Mouse (Mus musculus): ENCODE data around the gene BB287469. TPM values are rescaled to one million over a fixed set of nuclear protein-coding genes. Genes with fewer than 3 reads are reported as not detected.
"Not testable (repeated sequence)": the region's sequence is repeated elsewhere in the genome, so short reads cannot be mapped to it uniquely, and the experiment has no call there.

Gene BB287469
- not detected for total RNA-seq (2021)
- long read RNA-seq, experiment 1 = 0 reads
- long read RNA-seq, experiment 2 = 0 reads

DNA sequence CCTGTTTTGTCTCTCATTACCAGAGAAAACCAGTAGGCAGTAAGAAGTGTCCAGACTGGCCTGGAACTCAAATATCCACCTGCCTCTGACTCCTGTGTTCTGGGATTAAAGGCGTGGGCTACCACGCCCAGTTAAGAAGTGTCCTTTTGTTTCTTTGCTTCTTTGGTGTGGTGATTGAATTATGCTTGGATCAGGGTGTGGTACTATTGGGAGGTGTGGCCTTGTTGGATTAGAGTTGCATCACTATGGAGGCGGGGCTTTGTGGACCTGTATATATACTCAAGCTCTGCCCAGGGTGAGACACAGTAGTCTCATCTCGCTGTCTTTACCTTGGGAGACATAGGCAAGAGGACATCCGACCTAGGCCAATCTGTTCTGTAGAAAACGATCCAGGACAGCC, at the start of gene BB287469:
Gene BB287469 (plus strand): TSS at position 301 of the 400 bp plus-strand sequence.
- DNase-seq (ENCODE audit: low spot score in 2 of 2); intact Hi-C loops (cut with DNase I): not testable (repeated sequence)

- intact Hi-C loops (cut with DNase I); DNase-seq (ENCODE audit: low spot score in 2 of 2): not testable (repeated sequence)
These were observed 40.7 kb upstream of the BB287469 start, which contains the start of gene Gm21319 for GRCm38 (mm10) chr12:87775655-87776054. Gene Gm21319 (minus strand): TSS chr12:87775755.

GRCm38 (mm10) chr12:87795212-87795611, 21.2 kb upstream of the BB287469 start, which contains the start of gene Gm21936:
Gene Gm21936 (plus strand): TSS chr12:87795512.
- intact Hi-C loops (cut with DNase I); DNase-seq (ENCODE audit: low spot score in 2 of 2): not testable (repeated sequence)

DNA sequence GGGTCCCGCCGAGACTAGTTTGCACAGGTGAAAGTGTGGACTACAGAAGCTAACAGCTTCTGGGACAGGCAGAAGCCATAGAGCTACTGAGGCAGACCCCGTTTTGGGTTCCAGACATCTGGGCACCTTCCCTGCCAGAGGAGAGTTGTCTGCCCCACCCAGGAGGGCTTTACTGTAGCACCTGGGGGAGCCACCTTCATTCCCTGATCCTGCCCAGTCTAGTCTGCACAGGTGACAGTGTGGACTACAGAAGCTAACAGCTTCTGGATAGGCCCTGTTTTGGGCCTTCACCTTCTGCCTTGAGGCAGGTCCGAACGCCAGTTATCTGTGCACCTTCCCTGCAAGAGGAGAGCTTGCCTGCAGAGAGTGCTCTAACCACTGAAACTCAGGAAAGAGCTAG, 18.4 kb upstream of the BB287469 start:
- DNase-seq (ENCODE audit: low spot score in 2 of 2); intact Hi-C loops (cut with DNase I): not testable (repeated sequence)

GRCm38 (mm10) chr12:87842239-87842638, 25.9 kb downstream of the BB287469 start, which contains the start of gene Gm2001:
Gene Gm2001 (minus strand): TSS chr12:87842339.
- intact Hi-C loops (cut with DNase I); DNase-seq (ENCODE audit: low spot score in 2 of 2): not testable (repeated sequence)

DNA sequence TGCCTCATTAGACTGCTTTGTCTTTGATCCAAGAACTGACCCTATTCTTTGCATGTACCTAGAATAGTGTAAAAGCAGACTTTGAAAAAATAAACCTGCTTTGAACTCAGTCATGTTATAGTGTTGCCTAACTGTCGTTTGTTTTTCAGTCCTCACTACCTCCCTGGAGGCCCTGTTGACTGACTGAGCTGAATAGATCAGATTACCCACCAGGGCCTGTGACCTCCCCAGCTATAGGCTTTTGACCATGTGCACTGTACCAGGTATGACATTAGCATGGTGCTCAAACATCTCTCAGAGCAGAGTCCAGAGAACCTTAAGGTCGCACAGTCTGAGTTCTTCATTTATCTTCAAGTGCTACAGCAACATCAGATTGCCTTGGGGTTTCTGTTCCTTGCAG, 34.3 kb downstream of the BB287469 start:
- intact Hi-C loops (cut with DNase I) = not testable (repeated sequence)

DNA sequence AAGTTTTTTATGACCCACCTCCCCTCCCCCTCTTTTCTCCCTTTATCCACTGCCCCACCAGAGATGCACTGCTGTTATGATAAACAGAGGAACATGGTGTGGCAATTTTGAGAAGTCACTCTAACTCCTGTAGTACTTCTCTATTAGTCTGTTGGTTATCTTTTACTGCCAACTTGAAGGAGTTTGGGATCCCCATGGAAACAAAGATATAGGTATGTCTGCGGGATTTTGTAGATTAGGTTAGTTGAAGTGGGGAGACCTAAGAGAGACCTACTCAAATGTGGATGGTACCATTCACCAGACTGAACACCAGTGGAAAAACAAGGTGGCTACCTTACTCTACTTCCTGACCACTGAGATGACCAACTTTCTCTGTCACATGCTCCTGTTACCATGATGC, 39.7 kb downstream of the BB287469 start:
- DNase-seq (ENCODE audit: low spot score in 2 of 2); intact Hi-C loops (cut with DNase I): not testable (repeated sequence)

More for the DNA sequence above, 34.3 kb downstream of the BB287469 start:
- DNase-seq (ENCODE audit: low spot score in 2 of 2) = not testable (repeated sequence)

DNA sequence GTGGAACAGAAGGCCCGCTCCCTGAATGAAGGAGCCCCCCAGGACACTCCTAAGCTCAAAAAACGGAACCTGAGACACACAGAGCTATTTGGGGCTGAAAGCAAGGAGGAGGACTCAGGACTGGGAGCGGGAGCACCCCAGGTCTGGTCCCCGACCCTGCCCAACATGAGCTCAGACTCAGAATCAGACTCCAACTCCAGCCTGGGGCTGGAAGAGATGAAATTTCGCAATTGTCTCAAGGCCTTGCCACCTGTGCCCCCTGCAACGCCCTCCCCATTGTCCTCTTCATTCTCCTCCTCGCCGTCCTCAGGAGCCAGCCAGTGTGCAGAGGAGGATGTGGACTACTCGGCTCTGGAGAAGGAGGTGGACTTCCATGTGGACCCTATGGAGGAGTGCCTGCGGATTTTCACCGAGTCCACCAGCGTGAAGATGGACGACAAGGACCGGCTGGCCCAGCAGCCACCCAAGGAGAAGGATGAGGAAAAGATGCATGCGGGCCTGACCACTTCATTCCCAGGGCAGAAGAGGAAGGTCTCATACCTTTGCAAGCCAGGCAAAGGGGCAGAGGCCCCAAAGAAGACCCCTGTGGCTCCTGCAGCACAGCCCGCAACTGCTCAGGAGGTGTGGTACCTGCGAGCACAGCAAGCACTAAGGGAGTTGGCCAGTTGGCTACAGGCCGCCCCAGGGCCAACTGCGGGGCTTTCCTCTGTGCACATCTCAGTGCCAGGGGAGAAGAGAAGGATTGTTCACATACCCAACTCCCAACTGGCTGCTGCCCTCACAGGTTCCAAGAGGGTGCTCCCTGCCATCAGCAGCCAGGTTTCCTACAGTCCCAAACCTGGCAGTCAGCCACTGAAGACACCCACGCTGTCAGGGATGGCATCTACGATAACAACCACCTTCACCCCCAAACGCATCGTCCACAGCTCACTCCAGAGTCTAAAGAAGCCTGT, 45.6 kb downstream of the BB287469 start:
- intact Hi-C loops (cut with DNase I); DNase-seq (ENCODE audit: low spot score in 2 of 2): not testable (repeated sequence)

- DNase-seq (ENCODE audit: low spot score in 2 of 2); intact Hi-C loops (cut with DNase I): not testable (repeated sequence)
These were observed 47.3 kb downstream of the BB287469 start for GRCm38 (mm10) chr12:87863638-87864037.

GRCm38 (mm10) chr12:87864048-87864447, 47.7 kb downstream of the BB287469 start:
- intact Hi-C loops (cut with DNase I); DNase-seq (ENCODE audit: low spot score in 2 of 2): not testable (repeated sequence)

Other genes starting within 250 kb of the BB287469 start
- not detected for gene Oog1, start 213.9 kb upstream of the BB287469 start, total RNA-seq (2021)
- gene Gm4027, start 197.7 kb upstream of the BB287469 start, total RNA-seq (2021) = not detected
- not detected for gene Gm16381, start 172.0 kb upstream of the BB287469 start, total RNA-seq (2021)
- gene Gm21319, start 40.8 kb upstream of the BB287469 start, total RNA-seq (2021) = not detected
- not detected for gene Gm21936, start 21.1 kb upstream of the BB287469 start, total RNA-seq (2021)
- not detected for gene Gm2001, start 25.8 kb downstream of the BB287469 start, total RNA-seq (2021)
- not detected for gene Gm2016, start 57.5 kb downstream of the BB287469 start, total RNA-seq (2021)
- gene Gm2022, start 78.8 kb downstream of the BB287469 start, total RNA-seq (2021) = not detected
- gene Gm2035, start 103.3 kb downstream of the BB287469 start, total RNA-seq (2021) = not detected
- not detected for gene Gm2042, start 137.5 kb downstream of the BB287469 start, total RNA-seq (2021)
- not detected for gene Gm2075, start 195.3 kb downstream of the BB287469 start, total RNA-seq (2021)
- gene Gm6803, start 202.2 kb downstream of the BB287469 start, total RNA-seq (2021) = not detected
- gene Gm2056, start 210.4 kb downstream of the BB287469 start, total RNA-seq (2021) = not detected

Measured in left cerebral cortex, postnatal 14 days (tissue).